In the genomic region with DNA sequence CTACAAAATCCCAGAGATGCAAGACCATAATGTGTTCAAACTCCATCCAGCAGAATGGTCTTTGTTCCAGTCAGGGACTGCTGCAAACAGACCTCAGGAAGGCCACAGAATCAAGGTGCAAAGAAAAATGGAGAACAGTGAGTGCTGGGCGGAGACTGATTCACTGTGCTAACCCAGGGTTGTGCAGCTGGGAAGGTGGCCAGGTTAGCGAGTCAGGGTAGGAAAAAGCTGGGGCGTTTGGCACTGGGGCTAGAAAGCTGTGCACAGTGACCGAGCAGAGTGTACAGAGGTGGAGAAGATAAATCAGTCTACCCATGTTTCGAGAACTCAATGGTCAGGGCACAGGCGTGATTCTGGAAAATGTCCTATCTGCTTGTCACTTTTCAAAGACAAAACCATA, we compare ENCODE assay signal across 21 mouse cellular contexts.
A peak's percentile ranks its signal among the peaks of the same experiment; 100 is the strongest.
DNase-seq lines count a peak whose midpoint lies in the region; ATAC-seq lines count a peak whose summit lies in the region.
"Had no signal": no experiment of that assay in that cellular context is flagged by ENCODE, and none has a peak within 500 bp of the region (broad histone marks: within the 10 kb centered on the region; RNA-seq: fewer than 3 reads in every experiment).

No protein-coding gene starts in this region.

- no peaks in the 10 kb centered on the region for H3K36me3 ChIP-seq in forebrain, embryonic 11.5 days (ENCODE audit: control insufficient read depth, insufficient read depth, low read length)
- H3K36me3 ChIP-seq in forebrain, embryonic 14.5 days (ENCODE audit: control insufficient read depth, insufficient read depth, low read length): no peaks in the 10 kb centered on the region
- H3K36me3 ChIP-seq: forebrain, embryonic 12.5 days; hindbrain, embryonic 13.5 days had no signal

- H3K4me1 ChIP-seq in forebrain, embryonic 11.5 days (replicated peaks; ENCODE audit: control insufficient read depth, insufficient read depth, low read length): no peaks in the 10 kb centered on the region
- H3K4me1 ChIP-seq in forebrain, embryonic 14.5 days (ENCODE audit: control insufficient read depth, insufficient read depth, low read length): no peaks in the 10 kb centered on the region

- no peaks in the 10 kb centered on the region for H3K9me3 ChIP-seq in forebrain, embryonic 11.5 days (ENCODE audit: control insufficient read depth, low read length)
- H3K9me3 ChIP-seq in forebrain, embryonic 14.5 days (replicated peaks; ENCODE audit: control insufficient read depth, low read length): no peaks in the 10 kb centered on the region
- H3K9me3 ChIP-seq: forebrain, embryonic 12.5 days; hindbrain, embryonic 13.5 days had no signal

- H3K4me3 ChIP-seq in forebrain, embryonic 11.5 days (ENCODE audit: low read depth, low read length): no peak overlapping the region
- no peak overlapping the region for H3K4me3 ChIP-seq in forebrain, embryonic 14.5 days (ENCODE audit: low read depth, low read length)
- H3K4me3 ChIP-seq: forebrain, embryonic 12.5 days; hindbrain, embryonic 13.5 days had no signal

- intact Hi-C loops in heart, postnatal 10 days (cut with DNase I): no loop called here
- intact Hi-C loops in heart, postnatal 25 days (cut with DNase I): no loop called here

- H3K27me3 ChIP-seq in forebrain, embryonic 11.5 days (ENCODE audit: control insufficient read depth, insufficient read depth, low read length): no peaks in the 10 kb centered on the region
- H3K27me3 ChIP-seq in forebrain, embryonic 14.5 days (replicated peaks; ENCODE audit: control insufficient read depth, insufficient read depth, low read length): no peaks in the 10 kb centered on the region
- H3K27me3 ChIP-seq: CH12.LX; forebrain, embryonic 12.5 days had no signal

- no peak overlapping the region for H3K9ac ChIP-seq in forebrain, embryonic 11.5 days (ENCODE audit: low read length)
- no peak overlapping the region for H3K9ac ChIP-seq in forebrain, embryonic 14.5 days (ENCODE audit: low read length)
- H3K9ac ChIP-seq: forebrain, embryonic 12.5 days; forebrain, postnatal 0 days; hindbrain, embryonic 13.5 days had no signal

- WGBS in forebrain, embryonic 11.5 days: 89% methylated on average over 6 of the region's 6 CpGs
- WGBS in forebrain, embryonic 14.5 days: 80% methylated on average over 6 of the region's 6 CpGs

- no peak for ATAC-seq in forebrain, embryonic 11.5 days (replicated peaks; ENCODE audit: low FRiP score)
- no peak for ATAC-seq in forebrain, embryonic 14.5 days
- ATAC-seq: activated CD4-positive, CD25-positive, alpha-beta regulatory T cell, adult 4 months; forebrain, postnatal 0 days; hindbrain, postnatal 0 days; Patski had no signal

- no peak overlapping the region for H3K4me2 ChIP-seq in forebrain, embryonic 11.5 days (ENCODE audit: low read depth, low read length, severe bottlenecking)
- no peak overlapping the region for H3K4me2 ChIP-seq in forebrain, embryonic 14.5 days (ENCODE audit: low read length)
- H3K4me2 ChIP-seq: forebrain, embryonic 12.5 days; hindbrain, embryonic 13.5 days had no signal

- DNase-seq in adrenal gland, postnatal 36 days: peak; percentile 24 to 27
- DNase-seq in adrenal gland, postnatal 4 days (ENCODE audit: low spot score in 2 of 2): no peak
- DNase-seq in forebrain, embryonic 11.5 days (ENCODE audit: low spot score): peak; percentile 31
- DNase-seq in forebrain, embryonic 14.5 days (ENCODE audit: low spot score): no peak
- peak; percentile 24 to 39 for DNase-seq in heart, postnatal 10 days
- DNase-seq in heart, postnatal 25 days (ENCODE audit: low spot score): no peak
- peak; percentile 11 for DNase-seq in ovary, postnatal 36 days (ENCODE audit: low spot score)
- DNase-seq in ovary, postnatal 10 days (ENCODE audit: low spot score): no peak
- DNase-seq: cerebellum, adult 2 months; forebrain, postnatal 0 days; gastrocnemius, postnatal 36 days; heart, adult 11 months; kidney, adult 11 months; kidney, adult 9 months had no signal

- H3K27ac ChIP-seq in forebrain, embryonic 11.5 days (ENCODE audit: low read depth, low read length): no peak overlapping the region
- no peak overlapping the region for H3K27ac ChIP-seq in forebrain, embryonic 14.5 days (ENCODE audit: low read depth, low read length)
- H3K27ac ChIP-seq: forebrain, embryonic 12.5 days; hindbrain, embryonic 13.5 days; hindbrain, postnatal 0 days; kidney, postnatal 0 days had no signal

Comparison
In these comparisons a context has a peak if more than half of its experiments do, and no peak if none do; other contexts are left out.
1. DNase-seq: peak in adrenal gland, postnatal 36 days (2 of 2), forebrain, embryonic 11.5 days (single experiment), heart, postnatal 10 days (2 of 2) and ovary, postnatal 36 days (single experiment); none in adrenal gland, postnatal 4 days (0 of 2), forebrain, embryonic 14.5 days (single experiment), heart, postnatal 25 days (single experiment) and ovary, postnatal 10 days (single experiment).